22 mouse cellular contexts compared by ENCODE assay signal in genomic region chr1:86395897-86396296, GRCm38 (mm10). TPM values are rescaled to one million over a fixed set of nuclear protein-coding genes. Genes with fewer than 3 reads are reported as not detected.
DNase-seq lines count a peak whose midpoint lies in the region; ATAC-seq and TF ChIP-seq lines count a peak whose summit lies in the region.
"Had no signal": no experiment of that assay in that cellular context is flagged by ENCODE, and none has a peak within 500 bp of the region (broad histone marks: within the 10 kb centered on the region; RNA-seq: fewer than 3 reads in every experiment).

No protein-coding gene starts in this region.

- peak; percentile 18; the same call in 1 of the 2 replicates for TF ChIP-seq CTCF in forebrain, postnatal 0 days (IDR thresholded peaks at IDR 0.05; ENCODE audit: low read depth)
- peak; percentile 54 for TF ChIP-seq CTCF in liver, embryonic 14.5 days (IDR thresholded peaks at IDR 0.05; ENCODE audit: low read depth)
- TF ChIP-seq CTCF in brain, embryonic 14.5 days (IDR thresholded peaks at IDR 0.05; ENCODE audit: borderline replicate concordance, extremely low read depth, insufficient read depth, insufficient read length): peak; percentile 38; the same call in 1 of the 2 replicates

- TF ChIP-seq EP300 in liver, embryonic 14.5 days (IDR thresholded peaks at IDR 0.05; ENCODE audit: low read depth): no peak

- no peak overlapping the region for H3K27ac ChIP-seq in forebrain, postnatal 0 days (ENCODE audit: low read depth, low read length)
- H3K27ac ChIP-seq in forebrain, embryonic 16.5 days (ENCODE audit: low read length): no peak overlapping the region
- no peak overlapping the region for H3K27ac ChIP-seq in liver, embryonic 14.5 days
- no peak overlapping the region for H3K27ac ChIP-seq in liver, embryonic 12.5 days
- H3K27ac ChIP-seq in forebrain, embryonic 11.5 days (ENCODE audit: low read depth, low read length): no peak overlapping the region
- H3K27ac ChIP-seq: embryonic facial prominence, embryonic 10.5 days; limb, embryonic 15.5 days had no signal

- no peak for DNase-seq in forebrain, postnatal 0 days
- DNase-seq in liver, embryonic 14.5 days (ENCODE audit: low read depth in 3 of 3, low spot score in 3 of 3): no peak
- peak; percentile 77 for DNase-seq in ES-CJ7 (ENCODE audit: low read depth, low spot score)
- DNase-seq in brain, embryonic 14.5 days (ENCODE audit: low read depth): no peak
- DNase-seq in cerebellum, adult 11 months: no peak
- DNase-seq in forebrain, embryonic 11.5 days (ENCODE audit: low spot score): no peak
- DNase-seq: gastrocnemius, postnatal 25 days; heart, postnatal 36 days; layer of hippocampus, adult 9-11 months had no signal

- H3K36me3 ChIP-seq in forebrain, postnatal 0 days (ENCODE audit: insufficient read depth): no peaks in the 10 kb centered on the region
- no peaks in the 10 kb centered on the region for H3K36me3 ChIP-seq in forebrain, embryonic 16.5 days (ENCODE audit: control insufficient read depth, insufficient read depth)
- H3K36me3 ChIP-seq in liver, embryonic 14.5 days (replicated peaks; ENCODE audit: control insufficient read depth, insufficient read depth, low read depth): no peaks in the 10 kb centered on the region
- no peaks in the 10 kb centered on the region for H3K36me3 ChIP-seq in liver, embryonic 12.5 days
- no peaks in the 10 kb centered on the region for H3K36me3 ChIP-seq in forebrain, embryonic 11.5 days (ENCODE audit: control insufficient read depth, insufficient read depth, low read length)
- H3K36me3 ChIP-seq: embryonic facial prominence, embryonic 10.5 days; limb, embryonic 15.5 days had no signal

- ATAC-seq in forebrain, postnatal 0 days: no peak
- ATAC-seq in forebrain, embryonic 16.5 days: no peak
- no peak for ATAC-seq in liver, embryonic 14.5 days (ENCODE audit: insufficient read depth)
- ATAC-seq in liver, embryonic 12.5 days: no peak
- ATAC-seq in forebrain, embryonic 11.5 days (replicated peaks; ENCODE audit: low FRiP score): no peak
- ATAC-seq: inflammation-experienced regulatory T-cells, adult 6 months had no signal

- H3K9me3 ChIP-seq in forebrain, postnatal 0 days (ENCODE audit: low read length): no peaks in the 10 kb centered on the region
- H3K9me3 ChIP-seq in forebrain, embryonic 16.5 days (ENCODE audit: control insufficient read depth, low read length): no peaks in the 10 kb centered on the region
- H3K9me3 ChIP-seq in liver, embryonic 14.5 days (ENCODE audit: control insufficient read depth, low read length): no peaks in the 10 kb centered on the region
- no peaks in the 10 kb centered on the region for H3K9me3 ChIP-seq in liver, embryonic 12.5 days (replicated peaks)
- H3K9me3 ChIP-seq in forebrain, embryonic 11.5 days (ENCODE audit: control insufficient read depth, low read length): no peaks in the 10 kb centered on the region
- H3K9me3 ChIP-seq: embryonic facial prominence, embryonic 10.5 days; limb, embryonic 15.5 days had no signal

- H3K4me2 ChIP-seq in forebrain, postnatal 0 days (ENCODE audit: low read depth): no peak overlapping the region
- H3K4me2 ChIP-seq in forebrain, embryonic 16.5 days (ENCODE audit: low read length): no peak overlapping the region
- H3K4me2 ChIP-seq in liver, embryonic 14.5 days (ENCODE audit: low read depth): no peak overlapping the region
- no peak overlapping the region for H3K4me2 ChIP-seq in liver, embryonic 12.5 days
- no peak overlapping the region for H3K4me2 ChIP-seq in forebrain, embryonic 11.5 days (ENCODE audit: low read depth, low read length, severe bottlenecking)
- H3K4me2 ChIP-seq: heart, embryonic 11.5 days; limb, embryonic 15.5 days had no signal

- 71% methylated on average over 7 of the region's 7 CpGs for WGBS in forebrain, postnatal 0 days
- WGBS in forebrain, embryonic 16.5 days: 71% methylated on average over 7 of the region's 7 CpGs
- 59% methylated on average over 7 of the region's 7 CpGs for WGBS in liver, embryonic 14.5 days (ENCODE audit: insufficient replicate concordance)
- WGBS in liver, embryonic 12.5 days (ENCODE audit: insufficient replicate concordance): 60% methylated on average over 7 of the region's 7 CpGs
- 76% methylated on average over 7 of the region's 7 CpGs for WGBS in forebrain, embryonic 11.5 days

- no peak overlapping the region for H3K9ac ChIP-seq in forebrain, postnatal 0 days
- H3K9ac ChIP-seq in forebrain, embryonic 16.5 days (replicated peaks; ENCODE audit: low read depth, low read length): no peak overlapping the region
- H3K9ac ChIP-seq in liver, embryonic 14.5 days (replicated peaks): no peak overlapping the region
- no peak overlapping the region for H3K9ac ChIP-seq in liver, embryonic 12.5 days
- H3K9ac ChIP-seq in forebrain, embryonic 11.5 days (ENCODE audit: low read length): no peak overlapping the region
- H3K9ac ChIP-seq: limb, embryonic 15.5 days had no signal

- no peak overlapping the region for H3K4me3 ChIP-seq in forebrain, postnatal 0 days (ENCODE audit: low read depth, low read length)
- no peak overlapping the region for H3K4me3 ChIP-seq in forebrain, embryonic 16.5 days (replicated peaks; ENCODE audit: low read length)
- H3K4me3 ChIP-seq in liver, embryonic 14.5 days (ENCODE audit: insufficient read depth in 1 of 2, low read depth in 2 of 2, low read length in 2 of 2): no peak overlapping the region
- no peak overlapping the region for H3K4me3 ChIP-seq in liver, embryonic 12.5 days
- H3K4me3 ChIP-seq in forebrain, embryonic 11.5 days (ENCODE audit: low read depth, low read length): no peak overlapping the region
- H3K4me3 ChIP-seq: embryonic facial prominence, embryonic 10.5 days; erythroblast, embryonic 14.5 days; limb, embryonic 15.5 days had no signal

- no peak for TF ChIP-seq POLR2A in brain, embryonic 14.5 days (IDR thresholded peaks at IDR 0.05; ENCODE audit: borderline replicate concordance, extremely low read depth, insufficient read depth, insufficient read length, poor library complexity, severe bottlenecking)

- no peaks in the 10 kb centered on the region for H3K4me1 ChIP-seq in forebrain, postnatal 0 days (ENCODE audit: insufficient read depth)
- no peaks in the 10 kb centered on the region for H3K4me1 ChIP-seq in forebrain, embryonic 16.5 days (replicated peaks; ENCODE audit: control insufficient read depth, insufficient read depth, low read length)
- peaks cover 0 to 4% of the 10 kb centered on the region in 2 experiments; a peak in 1 of 4 replicates for H3K4me1 ChIP-seq in liver, embryonic 14.5 days (replicated peaks; ENCODE audit: control insufficient read depth in 2 of 2, insufficient read depth in 2 of 2, low read length in 1 of 2)
- H3K4me1 ChIP-seq in liver, embryonic 12.5 days: peaks cover 11% of the 10 kb centered on the region; the same call in 1 of the 2 replicates
- H3K4me1 ChIP-seq in forebrain, embryonic 11.5 days (replicated peaks; ENCODE audit: control insufficient read depth, insufficient read depth, low read length): no peaks in the 10 kb centered on the region

- H3K27me3 ChIP-seq in forebrain, postnatal 0 days (ENCODE audit: insufficient read depth, low read length): no peaks in the 10 kb centered on the region
- no peaks in the 10 kb centered on the region for H3K27me3 ChIP-seq in forebrain, embryonic 16.5 days (replicated peaks; ENCODE audit: control insufficient read depth, insufficient read depth, low read length)
- no peaks in the 10 kb centered on the region for H3K27me3 ChIP-seq in liver, embryonic 14.5 days (ENCODE audit: control insufficient read depth, insufficient read depth, low read length)
- H3K27me3 ChIP-seq in liver, embryonic 12.5 days (replicated peaks): no peaks in the 10 kb centered on the region
- H3K27me3 ChIP-seq in forebrain, embryonic 11.5 days (ENCODE audit: control insufficient read depth, insufficient read depth, low read length): no peaks in the 10 kb centered on the region
- H3K27me3 ChIP-seq: limb, embryonic 15.5 days had no signal

RNA-seq across cellular contexts. Expression of gene Nmur1, which starts 30.1 kb away (rescaled TPM):
- 0.15 and 0.33 TPM in 2 replicates for total RNA-seq in forebrain, postnatal 0 days (2014; rRNA removed)
- 0.17 and 0.19 TPM in 2 replicates for polyA plus RNA-seq in forebrain, postnatal 0 days (2015; fragmentation: Nextera tagmentation; extraction: Ambion mirVana)
- not detected in 2 replicates for polyA plus RNA-seq in forebrain, embryonic 16.5 days (2015; fragmentation: Nextera tagmentation; extraction: Ambion mirVana)
- polyA plus RNA-seq in liver, embryonic 14.5 days (2012; rRNA removed): not detected in 2 replicates
- polyA plus RNA-seq in liver, embryonic 14.5 days (2014; fragmentation: Nextera tagmentation; extraction: Ambion mirVana): not detected in 2 replicates
- 0.19 TPM in 1 of 2 replicates, not detected in the other for polyA plus RNA-seq in liver, embryonic 12.5 days (2016; fragmentation: Nextera tagmentation; extraction: Ambion mirVana)
- 0.09 and 0.11 TPM in 2 replicates for polyA plus RNA-seq in brain, embryonic 14.5 days (2012; rRNA removed)
- 0.72 TPM in 1 of 2 replicates, not detected in the other for polyA plus RNA-seq in forebrain, embryonic 11.5 days (2014; fragmentation: Nextera tagmentation; extraction: Ambion mirVana)
- total RNA-seq: gastrocnemius, postnatal 25 days; heart, postnatal 36 days had no signal
- polyA plus RNA-seq: erythroblast, embryonic 14.5 days; heart, embryonic 11.5 days; limb, embryonic 15.5 days; stomach, embryonic 16.5 days had no signal

RNA-seq across cellular contexts. Expression of gene Tex44, which starts 30.2 kb away (rescaled TPM):
- 0.29 TPM in 1 of 2 replicates, not detected in the other for total RNA-seq in forebrain, postnatal 0 days (2014; rRNA removed)
- not detected in 2 replicates for polyA plus RNA-seq in forebrain, postnatal 0 days (2015; fragmentation: Nextera tagmentation; extraction: Ambion mirVana)
- not detected in 2 replicates for polyA plus RNA-seq in forebrain, embryonic 16.5 days (2015; fragmentation: Nextera tagmentation; extraction: Ambion mirVana)
- polyA plus RNA-seq in liver, embryonic 14.5 days (2012; rRNA removed): not detected in 2 replicates
- not detected in 2 replicates for polyA plus RNA-seq in liver, embryonic 14.5 days (2014; fragmentation: Nextera tagmentation; extraction: Ambion mirVana)
- not detected in 2 replicates for polyA plus RNA-seq in liver, embryonic 12.5 days (2016; fragmentation: Nextera tagmentation; extraction: Ambion mirVana)
- not detected in 2 replicates for polyA plus RNA-seq in brain, embryonic 14.5 days (2012; rRNA removed)
- not detected in 2 replicates for polyA plus RNA-seq in forebrain, embryonic 11.5 days (2014; fragmentation: Nextera tagmentation; extraction: Ambion mirVana)
- total RNA-seq: gastrocnemius, postnatal 25 days; heart, postnatal 36 days; left cerebral cortex, postnatal 14 days had no signal
- polyA plus RNA-seq: embryonic facial prominence, embryonic 10.5 days; erythroblast, embryonic 14.5 days; heart, embryonic 11.5 days; inflammation-experienced regulatory T-cells, adult 6 months; kidney, embryonic 16.5 days; limb, embryonic 15.5 days; lung, embryonic 16.5 days; spleen, adult 2 months; stomach, embryonic 16.5 days; urinary bladder, adult 2 months had no signal

RNA-seq across cellular contexts. Expression of gene Ncl, which starts 36.7 kb away (rescaled TPM):
- 35.9 and 50.6 TPM in 2 replicates for total RNA-seq in forebrain, postnatal 0 days (2014; rRNA removed)
- 164 and 210 TPM in 2 replicates for polyA plus RNA-seq in forebrain, postnatal 0 days (2015; fragmentation: Nextera tagmentation; extraction: Ambion mirVana)
- polyA plus RNA-seq in forebrain, embryonic 16.5 days (2015; fragmentation: Nextera tagmentation; extraction: Ambion mirVana): 227 and 228 TPM in 2 replicates
- polyA plus RNA-seq in liver, embryonic 14.5 days (2012; rRNA removed): 57.4 and 208 TPM in 2 replicates
- 192 and 224 TPM in 2 replicates for polyA plus RNA-seq in liver, embryonic 14.5 days (2014; fragmentation: Nextera tagmentation; extraction: Ambion mirVana)
- polyA plus RNA-seq in liver, embryonic 12.5 days (2016; fragmentation: Nextera tagmentation; extraction: Ambion mirVana): 648 and 660 TPM in 2 replicates
- polyA plus RNA-seq in brain, embryonic 14.5 days (2012; rRNA removed): 42.5 and 135 TPM in 2 replicates
- polyA plus RNA-seq in forebrain, embryonic 11.5 days (2014; fragmentation: Nextera tagmentation; extraction: Ambion mirVana): 410 and 411 TPM in 2 replicates
